Mouse (Mus musculus): ENCODE measurements around the gene Gm37240.

DNA sequence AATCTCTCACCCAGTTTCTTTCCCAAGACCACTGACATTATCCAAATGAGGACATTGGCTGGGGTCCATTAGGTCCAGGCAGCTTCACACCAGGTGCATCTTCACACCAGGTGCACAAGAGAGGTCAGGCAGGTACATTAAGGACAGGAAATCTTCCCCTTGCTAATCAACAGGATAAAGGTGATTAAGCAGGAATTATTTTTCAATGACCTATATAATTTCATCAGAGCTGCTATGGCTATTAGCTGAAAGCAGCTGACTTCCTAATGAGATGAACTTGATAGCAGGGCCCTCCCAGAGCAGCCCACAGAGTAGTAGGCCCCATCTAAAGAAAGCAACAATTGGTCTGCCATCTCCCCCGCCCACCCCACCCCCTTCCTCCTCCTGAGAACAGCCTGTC, 1.4 kb downstream of the Gm37240 start:
- TF ChIP-seq CTCF (IDR thresholded peaks at IDR 0.05; ENCODE audit: borderline replicate concordance, insufficient read depth, low read length) (no peak), POLR2A (IDR thresholded peaks at IDR 0.05; ENCODE audit: low read depth, low read length) (no peak)
